Mouse (Mus musculus) hindbrain, embryonic 16.5 days (tissue): Measurements from ENCODE around the gene Sdr42e1. TPM values are rescaled to one million over a fixed set of nuclear protein-coding genes. Genes with fewer than 3 reads are reported as not detected.

Source experiments
- polyA plus RNA-seq: library from polyadenylated mRNA; unstranded; fragments of >200 nt; fragmentation: Nextera tagmentation; extraction: Ambion mirVana; gene quantifications from 2 replicates; pipeline ENCODE4 v1.2.1, GENCODE M21; 2015

The Sdr42e1 gene
- polyA plus RNA-seq, 1 experiment from 2014 or later, result 2.9 TPM

Other genes with a start within 250 kb of the Sdr42e1 start
- 1.3 and 1.5 TPM in 2 replicates for gene Plcg2, start 175.4 kb downstream of the Sdr42e1 start, polyA plus RNA-seq
- gene Hsd17b2, start 28.2 kb upstream of the Sdr42e1 start, polyA plus RNA-seq, result 0.35 and 0.73 TPM in 2 replicates
- 31.4 and 31.5 TPM in 2 replicates for gene Mphosph6, start 128.3 kb upstream of the Sdr42e1 start, polyA plus RNA-seq